Mouse (Mus musculus) heart, adult 10 weeks (tissue): ENCODE data around the gene Rhox2a. TPM values are rescaled to one million over a fixed set of nuclear protein-coding genes. Genes with fewer than 3 reads are reported as not detected.

Experiments
- polyA plus RNA-seq: library from polyadenylated mRNA; stranded (reverse); fragments of 350-450 nt; fragmentation: Illumina TruSeq; extraction: RNeasy Lipid Tissue Mini Kit (QIAGEN cat#74804); gene quantifications from one replicate; pipeline ENCODE4 v1.2.3, GENCODE M21; 2014; ENCODE audit warnings: low read depth, low replicate concordance

Rhox2a gene
- not detected for polyA plus RNA-seq

DNA sequence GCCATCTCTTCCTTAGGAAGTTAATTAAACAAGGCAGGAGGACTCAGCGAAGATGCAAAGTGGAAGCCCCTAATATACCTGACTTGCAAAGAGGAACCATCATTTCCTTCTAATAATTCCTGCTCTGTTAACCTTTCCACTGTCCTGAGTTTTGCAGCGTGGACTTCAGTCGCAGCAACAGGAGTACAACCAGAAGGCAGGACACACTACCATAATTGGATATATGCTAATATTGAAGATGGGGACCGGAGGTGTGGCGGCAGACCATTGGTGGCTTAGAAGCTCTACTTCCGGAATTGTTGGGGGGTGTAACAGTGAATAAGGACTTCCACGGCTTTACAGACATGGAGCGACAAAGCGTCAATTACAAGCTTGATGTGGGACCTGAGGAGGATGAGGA, at the start of gene Rhox2a:
Gene Rhox2a (plus strand): TSS at position 301 of the 400 bp plus-strand sequence.

GRCm38 (mm10) chrX:37210941-37211340, 33.8 kb upstream of the Rhox2a start, which contains the start of gene Gm9:
Gene Gm9 (minus strand): TSS chrX:37211041.

GRCm38 (mm10) chrX:37222158-37222557, 22.6 kb upstream of the Rhox2a start, which contains the start of gene Rhox1:
Gene Rhox1 (minus strand): TSS chrX:37222258.

DNA sequence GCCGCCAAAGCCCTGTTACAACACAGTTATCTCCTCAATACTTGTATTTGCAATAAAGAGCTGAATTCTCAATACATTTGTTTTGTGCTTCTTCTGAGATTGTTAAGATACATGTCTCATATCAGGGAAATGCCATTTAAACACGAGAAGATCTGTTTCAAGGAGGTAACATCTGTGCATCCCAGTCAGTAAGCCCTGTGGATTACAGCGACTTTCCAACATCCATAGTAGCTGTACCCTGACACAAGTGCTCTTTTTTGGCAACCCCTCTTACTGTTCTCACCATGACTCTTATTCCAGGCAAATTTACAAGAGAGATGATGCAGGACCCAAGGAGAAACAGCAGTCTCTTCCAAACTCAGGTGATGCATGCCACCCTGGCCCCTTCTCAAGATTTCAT, 4.8 kb downstream of the Rhox2a start, which contains the start of gene Rhox3a:
Gene Rhox3a (plus strand): TSS at position 301 of the 400 bp plus-strand sequence.

DNA sequence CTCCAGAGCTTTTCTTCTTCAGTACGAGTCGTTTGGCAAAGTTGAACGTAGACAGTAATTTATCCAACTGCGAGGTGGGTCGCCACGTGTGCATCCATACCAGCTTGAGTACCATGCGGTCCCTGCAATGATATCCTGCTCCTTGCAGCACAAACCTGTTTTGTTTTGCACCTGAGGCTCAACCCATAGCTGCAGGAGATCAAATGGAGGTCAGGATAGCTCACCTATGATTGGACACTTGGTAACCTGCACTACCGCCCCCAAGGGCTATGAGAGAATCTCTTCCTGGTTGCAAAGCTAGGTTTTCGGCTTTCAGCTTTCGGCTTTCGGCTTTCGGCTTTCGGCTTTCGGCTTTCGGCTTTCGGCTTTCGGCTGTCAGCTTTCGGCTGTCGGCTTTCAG, 20.3 kb downstream of the Rhox2a start, which contains the start of gene Rhox4a:
Gene Rhox4a (plus strand): TSS at position 301 of the 400 bp plus-strand sequence.

Other genes with a start within 250 kb of the Rhox2a start
- not detected for gene Sowahd, start 196.1 kb upstream of the Rhox2a start, polyA plus RNA-seq
- gene Rpl39, start 159.6 kb upstream of the Rhox2a start, polyA plus RNA-seq: 275 TPM
- 19.8 TPM for gene Upf3b, start 134.7 kb upstream of the Rhox2a start, polyA plus RNA-seq
- gene Nkap, start 118.2 kb upstream of the Rhox2a start, polyA plus RNA-seq: 7.0 TPM
- gene Akap14, start 76.1 kb upstream of the Rhox2a start, polyA plus RNA-seq: not detected
- gene Ndufa1, start 53.8 kb upstream of the Rhox2a start, polyA plus RNA-seq: 1,300 TPM
- 3.8 TPM for gene Rnf113a1, start 53.7 kb upstream of the Rhox2a start, polyA plus RNA-seq
- gene Gm9, start 33.9 kb upstream of the Rhox2a start, polyA plus RNA-seq: not detected
- gene Rhox1, start 22.7 kb upstream of the Rhox2a start, polyA plus RNA-seq: not detected
- gene Rhox3a, start 4.9 kb downstream of the Rhox2a start, polyA plus RNA-seq: not detected
- gene Rhox4a, start 20.4 kb downstream of the Rhox2a start, polyA plus RNA-seq: not detected
- not detected for gene Rhox3a2, start 135.1 kb downstream of the Rhox2a start, polyA plus RNA-seq
- gene Rhox4a2, start 145.9 kb downstream of the Rhox2a start, polyA plus RNA-seq: not detected
- not detected for gene Rhox2b, start 167.1 kb downstream of the Rhox2a start, polyA plus RNA-seq
- not detected for gene Rhox4b, start 187.5 kb downstream of the Rhox2a start, polyA plus RNA-seq
- gene Rhox2c, start 208.7 kb downstream of the Rhox2a start, polyA plus RNA-seq: not detected
- not detected for gene Rhox3c, start 213.6 kb downstream of the Rhox2a start, polyA plus RNA-seq
- not detected for gene Rhox4c, start 235.4 kb downstream of the Rhox2a start, polyA plus RNA-seq
- not detected for gene Rhox2d, start 248.5 kb downstream of the Rhox2a start, polyA plus RNA-seq